8 mouse cellular contexts compared by ENCODE assay signal in the genomic region with DNA sequence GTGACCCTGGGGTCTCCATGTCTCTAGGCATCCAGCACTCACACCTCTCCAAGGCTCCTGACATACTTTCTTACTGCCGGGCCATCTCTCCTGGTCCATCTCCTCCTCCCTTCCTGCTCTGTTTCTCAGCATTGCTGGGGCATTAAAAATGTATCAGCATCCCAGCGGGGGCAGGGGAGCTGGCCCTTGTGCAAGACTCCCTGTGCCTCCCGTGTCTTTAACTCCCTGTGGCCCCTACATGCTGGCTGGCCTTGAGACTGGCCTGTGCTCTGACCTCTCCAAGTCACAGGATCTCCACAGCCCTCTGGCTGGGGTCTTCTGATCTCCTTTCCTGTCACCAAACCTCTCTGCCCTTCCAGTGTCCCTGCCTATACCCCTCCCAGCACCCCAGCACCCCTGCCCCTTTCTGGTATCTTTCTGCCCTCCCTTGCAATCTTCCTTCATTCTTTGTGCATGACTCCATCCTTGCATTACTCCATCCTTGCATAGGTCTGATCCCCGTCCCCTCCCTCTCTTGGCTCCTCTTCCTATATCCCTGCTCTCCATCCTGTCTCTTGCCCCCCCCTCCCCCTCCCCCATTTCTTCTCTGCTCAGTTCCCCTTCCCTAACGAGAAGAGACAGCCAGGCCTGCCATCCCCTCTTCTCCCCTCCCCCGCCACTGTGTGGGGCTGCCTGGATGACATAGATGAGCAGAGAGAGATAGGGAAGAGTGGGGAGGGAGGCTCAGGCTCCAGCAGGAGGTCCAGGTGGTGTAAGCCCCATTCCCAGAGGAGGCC. TPM values are rescaled to one million over a fixed set of nuclear protein-coding genes. Genes with fewer than 3 reads are reported as not detected.
DNase-seq lines count a peak whose midpoint lies in the region; ATAC-seq and TF ChIP-seq lines count a peak whose summit lies in the region.

No protein-coding gene starts in this region.

- no peak for ATAC-seq in hindbrain, embryonic 15.5 days (ENCODE audit: low FRiP score, low read depth)
- no peak for ATAC-seq in midbrain, postnatal 0 days (ENCODE audit: low FRiP score)

- 35% methylated on average over 6 of the region's 6 CpGs for WGBS in hindbrain, embryonic 15.5 days
- WGBS in midbrain, postnatal 0 days = 31% methylated on average over 6 of the region's 6 CpGs

- no peaks in the 10 kb centered on the region for H3K27me3 ChIP-seq in MEL (ENCODE audit: control insufficient read depth in 1 of 2, insufficient read depth in 2 of 2, low read length in 2 of 2)
- no peaks in the 10 kb centered on the region for H3K27me3 ChIP-seq in hindbrain, embryonic 15.5 days
- H3K27me3 ChIP-seq in midbrain, postnatal 0 days (ENCODE audit: insufficient read depth, low read length) = no peaks in the 10 kb centered on the region

- TF ChIP-seq POLR2A in MEL (IDR thresholded peaks at IDR 0.05; ENCODE audit: control insufficient read depth in 1 of 2, insufficient read depth in 1 of 2, low read depth in 1 of 2, low read length in 2 of 2, poor library complexity in 1 of 2) = no peak

- peaks cover 15 to 27% of the 10 kb centered on the region in 2 experiments for H3K4me1 ChIP-seq in MEL (ENCODE audit: control insufficient read depth in 1 of 2, insufficient read depth in 2 of 2, low read length in 2 of 2)
- H3K4me1 ChIP-seq in hindbrain, embryonic 15.5 days (replicated peaks) = peaks cover 44% of the 10 kb centered on the region
- H3K4me1 ChIP-seq in midbrain, postnatal 0 days (ENCODE audit: insufficient read depth, low read length) = peaks cover 21% of the 10 kb centered on the region

- H3K4me2 ChIP-seq in hindbrain, embryonic 15.5 days = peak overlapping the region; percentile 83
- H3K4me2 ChIP-seq in midbrain, postnatal 0 days (ENCODE audit: low read depth, low read length, poor library complexity, severe bottlenecking) = peak overlapping the region; percentile 92

- peaks cover 0 to 18% of the 10 kb centered on the region in 2 experiments; a peak in 2 of 4 replicates for H3K36me3 ChIP-seq in MEL (ENCODE audit: control insufficient read depth in 1 of 2, insufficient read depth in 2 of 2, low read length in 2 of 2)
- H3K36me3 ChIP-seq in hindbrain, embryonic 15.5 days = peaks cover 5% of the 10 kb centered on the region; the same call in 1 of the 2 replicates
- no peaks in the 10 kb centered on the region for H3K36me3 ChIP-seq in midbrain, postnatal 0 days (ENCODE audit: insufficient read depth, low read length)

- no peak overlapping the region for H3K9ac ChIP-seq in MEL (ENCODE audit: control insufficient read depth, low read depth, low read length, poor library complexity, severe bottlenecking)
- 0 out of 2 replicates have a peak overlapping the region, but pooled peaks have one; percentile 4 for H3K9ac ChIP-seq in hindbrain, embryonic 15.5 days
- H3K9ac ChIP-seq in midbrain, postnatal 0 days (replicated peaks; ENCODE audit: low read length, poor library complexity, severe bottlenecking) = no peak overlapping the region; the same call in 1 of the 2 replicates

- DNase-seq in heart, adult 11 months = peak; percentile 90
- DNase-seq in heart, postnatal 36 days = no peak
- DNase-seq in MEL (ENCODE audit: low read depth, low spot score) (peak; percentile 51), adipocyte (ENCODE audit: low spot score) (no peak)
- DNase-seq in midbrain, postnatal 0 days (ENCODE audit: low spot score) = no peak
- DNase-seq in layer of hippocampus, postnatal 36 days = no peak
- no peak for DNase-seq in thymus, postnatal 10 days (ENCODE audit: low spot score in 2 of 2)

- H3K79me2 ChIP-seq in MEL (ENCODE audit: control insufficient read depth, insufficient read depth, low read length, poor library complexity) = no peaks in the 10 kb centered on the region

- no peak overlapping the region for H3K27ac ChIP-seq in MEL (ENCODE audit: control insufficient read depth, low read depth, low read length)
- 0 out of 2 replicates have a peak overlapping the region, but pooled peaks have one; percentile 17 for H3K27ac ChIP-seq in hindbrain, embryonic 15.5 days (replicated peaks)
- H3K27ac ChIP-seq in midbrain, postnatal 0 days (ENCODE audit: low read depth, low read length) = no peak overlapping the region

- TF ChIP-seq RAD21 in MEL (IDR thresholded peaks at IDR 0.05; ENCODE audit: low read depth, low read length) = no peak

- TF ChIP-seq CTCF in MEL (IDR thresholded peaks at IDR 0.05 in 2 of 3, conservative IDR thresholded peaks at IDR 0.05 in 1 of 3; ENCODE audit: control insufficient read depth in 1 of 3, insufficient read depth in 1 of 3, low read depth in 2 of 3, low read length in 3 of 3, poor library complexity in 1 of 3, severe bottlenecking in 1 of 3) = no peak
- no peak for TF ChIP-seq CTCF in midbrain, postnatal 0 days (IDR thresholded peaks at IDR 0.05)

- H3K4me3 ChIP-seq in MEL (ENCODE audit: control insufficient read depth in 1 of 2, insufficient read depth in 1 of 2, low read depth in 2 of 2, low read length in 2 of 2) = no peak overlapping the region
- peak overlapping the region; percentile 82 for H3K4me3 ChIP-seq in hindbrain, embryonic 15.5 days
- no peak overlapping the region for H3K4me3 ChIP-seq in midbrain, postnatal 0 days (ENCODE audit: low read depth, low read length)

- peak in 1 of 2 experiments; percentile 23; a peak in 1 of 4 replicates for TF ChIP-seq EP300 in MEL (IDR thresholded peaks at IDR 0.05; ENCODE audit: low read depth in 1 of 2, low read length in 2 of 2)

- H3K9me3 ChIP-seq in MEL (replicated peaks; ENCODE audit: insufficient read depth, low read length) = no peaks in the 10 kb centered on the region
- no peaks in the 10 kb centered on the region for H3K9me3 ChIP-seq in hindbrain, embryonic 15.5 days
- H3K9me3 ChIP-seq in midbrain, postnatal 0 days (ENCODE audit: low read length) = no peaks in the 10 kb centered on the region

- intact Hi-C loops in heart, postnatal 36 days (cut with DNase I) = no loop called here

TF ChIP-seq in MEL, 35 proteins besides CTCF, POLR2A, EP300 and RAD21 (continues in another document):
- 0 out of 2 replicates have a peak, but pooled peaks have one; percentile 18 for TF ChIP-seq ELF1 (IDR thresholded peaks at IDR 0.05; ENCODE audit: low read depth, low read length)
- TF ChIP-seq TCF12 (IDR thresholded peaks at IDR 0.05; ENCODE audit: low read depth, low read length) = 0 out of 2 replicates have a peak, but pooled peaks have one; percentile 28
- peak; percentile 20; the same call in 1 of the 2 replicates for TF ChIP-seq ETS1 (IDR thresholded peaks at IDR 0.05; ENCODE audit: low read depth, low read length)
- TF ChIP-seq CHD2 (IDR thresholded peaks at IDR 0.05; ENCODE audit: low read length) = peak; percentile 27; the same call in 1 of the 2 replicates
- peak; percentile 79 for TF ChIP-seq MAZ (IDR thresholded peaks at IDR 0.05; ENCODE audit: low read depth, low read length)
- no peak for TF ChIP-seq NELFE (IDR thresholded peaks at IDR 0.05; ENCODE audit: low read depth, low read length)

RNA-seq across cellular contexts. Expression of a gene that starts 3.7 kb away (rescaled TPM):
- 10 to 100 TPM; 33.2 to 41.7 TPM for total RNA-seq in heart, postnatal 36 days (2021)
- 6.9 TPM in 2 replicates for total RNA-seq in MEL (2012; rRNA removed)
- polyA plus RNA-seq in MEL (2012; ENCODE audit: insufficient read depth in 1 of 2, insufficient read length in 2 of 2, low read depth in 1 of 2, low replicate concordance in 2 of 2, missing spikeins in 1 of 2) = 10 to 100 TPM in 1 of 2 experiments, not detected in 1; 25.6 TPM
- polyA plus RNA-seq in hindbrain, embryonic 15.5 days (2015; fragmentation: Nextera tagmentation; extraction: Ambion mirVana) = 58.9 and 60.4 TPM in 2 replicates
- total RNA-seq in midbrain, postnatal 0 days (2014; rRNA removed) = 62.6 and 75.3 TPM in 2 replicates
- polyA plus RNA-seq in midbrain, postnatal 0 days (2015; fragmentation: Nextera tagmentation; extraction: Ambion mirVana) = 55.3 and 62.6 TPM in 2 replicates
- 1 to 10 TPM; 5.2 to 5.8 TPM for total RNA-seq in layer of hippocampus, postnatal 36 days (2021)

RNA-seq across cellular contexts. Expression of a gene that starts 24.2 kb away (rescaled TPM):
- total RNA-seq in heart, postnatal 36 days (2021) = 100 to 1,000 TPM; 210 to 232 TPM
- 2.6 and 3.2 TPM in 2 replicates for total RNA-seq in MEL (2012; rRNA removed)
- 1 to 10 TPM in 1 of 2 experiments, not detected in 1; 8.1 TPM for polyA plus RNA-seq in MEL (2012; ENCODE audit: insufficient read depth in 1 of 2, insufficient read length in 2 of 2, low read depth in 1 of 2, low replicate concordance in 2 of 2, missing spikeins in 1 of 2)
- polyA plus RNA-seq in hindbrain, embryonic 15.5 days (2015; fragmentation: Nextera tagmentation; extraction: Ambion mirVana) = 20.0 and 20.7 TPM in 2 replicates
- 32.6 and 33.5 TPM in 2 replicates for total RNA-seq in midbrain, postnatal 0 days (2014; rRNA removed)
- 18.7 and 22.0 TPM in 2 replicates for polyA plus RNA-seq in midbrain, postnatal 0 days (2015; fragmentation: Nextera tagmentation; extraction: Ambion mirVana)
- 1 to 10 TPM; 9.5 to 9.8 TPM for total RNA-seq in layer of hippocampus, postnatal 36 days (2021)

RNA-seq across cellular contexts. Expression of a gene that starts 31.4 kb away (rescaled TPM):
- 100 to 1,000 TPM in 1 of 2 experiments, 10 to 100 TPM in 1; 97.7 to 102 TPM for total RNA-seq in heart, postnatal 36 days (2021)
- total RNA-seq in MEL (2012; rRNA removed) = 288 and 294 TPM in 2 replicates
- 100 to 1,000 TPM in 1 of 2 experiments, not detected in 1; 403 TPM for polyA plus RNA-seq in MEL (2012; ENCODE audit: insufficient read depth in 1 of 2, insufficient read length in 2 of 2, low read depth in 1 of 2, low replicate concordance in 2 of 2, missing spikeins in 1 of 2)
- 155 and 158 TPM in 2 replicates for polyA plus RNA-seq in hindbrain, embryonic 15.5 days (2015; fragmentation: Nextera tagmentation; extraction: Ambion mirVana)
- 122 and 133 TPM in 2 replicates for total RNA-seq in midbrain, postnatal 0 days (2014; rRNA removed)
- 160 and 161 TPM in 2 replicates for polyA plus RNA-seq in midbrain, postnatal 0 days (2015; fragmentation: Nextera tagmentation; extraction: Ambion mirVana)
- 100 to 1,000 TPM; 110 to 115 TPM for total RNA-seq in layer of hippocampus, postnatal 36 days (2021)

RNA-seq across cellular contexts. Expression of a gene that starts 47.6 kb away (rescaled TPM):
- total RNA-seq in heart, postnatal 36 days (2021) = 100 to 1,000 TPM; 308 to 344 TPM
- 22.6 and 33.3 TPM in 2 replicates for total RNA-seq in MEL (2012; rRNA removed)
- 10 to 100 TPM in 1 of 2 experiments, not detected in 1; 61.4 TPM for polyA plus RNA-seq in MEL (2012; ENCODE audit: insufficient read depth in 1 of 2, insufficient read length in 2 of 2, low read depth in 1 of 2, low replicate concordance in 2 of 2, missing spikeins in 1 of 2)
- polyA plus RNA-seq in hindbrain, embryonic 15.5 days (2015; fragmentation: Nextera tagmentation; extraction: Ambion mirVana) = 624 and 744 TPM in 2 replicates
- 1,618 and 2,613 TPM in 2 replicates for total RNA-seq in midbrain, postnatal 0 days (2014; rRNA removed)
- 2,139 and 2,488 TPM in 2 replicates for polyA plus RNA-seq in midbrain, postnatal 0 days (2015; fragmentation: Nextera tagmentation; extraction: Ambion mirVana)
- 1,000 to 10,000 TPM; 2,147 to 2,303 TPM for total RNA-seq in layer of hippocampus, postnatal 36 days (2021)

RNA-seq across cellular contexts. Expression of a gene that starts 50.0 kb away (rescaled TPM):
- under 1 TPM; 0.75 to 0.81 TPM for total RNA-seq in heart, postnatal 36 days (2021)
- not detected in 2 replicates for total RNA-seq in MEL (2012; rRNA removed)
- polyA plus RNA-seq in MEL (2012; ENCODE audit: insufficient read depth in 1 of 2, insufficient read length in 2 of 2, low read depth in 1 of 2, low replicate concordance in 2 of 2, missing spikeins in 1 of 2) = not detected
- 0.37 TPM in 1 of 2 replicates, not detected in the other for polyA plus RNA-seq in hindbrain, embryonic 15.5 days (2015; fragmentation: Nextera tagmentation; extraction: Ambion mirVana)
- total RNA-seq in midbrain, postnatal 0 days (2014; rRNA removed) = 0.71 and 1.8 TPM in 2 replicates
- polyA plus RNA-seq in midbrain, postnatal 0 days (2015; fragmentation: Nextera tagmentation; extraction: Ambion mirVana) = 0.70 and 1.2 TPM in 2 replicates
- total RNA-seq in layer of hippocampus, postnatal 36 days (2021) = not detected

Comparison
In these comparisons a context has a peak if more than half of its experiments do, and no peak if none do; other contexts are left out.
1. DNase-seq: peak in heart, adult 11 months (single experiment) and MEL (single experiment); none in heart, postnatal 36 days (0 of 2), midbrain, postnatal 0 days (single experiment), layer of hippocampus, postnatal 36 days (0 of 2), adipocyte (single experiment) and thymus, postnatal 10 days (0 of 2).